Mouse (Mus musculus) brain, embryonic 14.5 days (tissue): ENCODE data around the gene Hdac2.

Source experiments
- CTCF ChIP-seq: fragments of 200-500 bp; IDR thresholded peaks from 2 replicates; pipeline ENCODE4 v1.5.1; 2012; ENCODE audit warnings: inconsistent platforms, mild to moderate bottlenecking, moderate library complexity, borderline replicate concordance; ENCODE audit not compliant: insufficient read depth, insufficient read length; ENCODE audit errors: extremely low read depth
- POLR2A ChIP-seq: fragments of 200-500 bp; IDR thresholded peaks from 2 replicates; pipeline ENCODE4 v1.6.1; 2012; ENCODE audit warnings: mild to moderate bottlenecking, inconsistent platforms, borderline replicate concordance; ENCODE audit not compliant: poor library complexity, insufficient read depth, insufficient read length, severe bottlenecking; ENCODE audit errors: extremely low read depth

DNA sequence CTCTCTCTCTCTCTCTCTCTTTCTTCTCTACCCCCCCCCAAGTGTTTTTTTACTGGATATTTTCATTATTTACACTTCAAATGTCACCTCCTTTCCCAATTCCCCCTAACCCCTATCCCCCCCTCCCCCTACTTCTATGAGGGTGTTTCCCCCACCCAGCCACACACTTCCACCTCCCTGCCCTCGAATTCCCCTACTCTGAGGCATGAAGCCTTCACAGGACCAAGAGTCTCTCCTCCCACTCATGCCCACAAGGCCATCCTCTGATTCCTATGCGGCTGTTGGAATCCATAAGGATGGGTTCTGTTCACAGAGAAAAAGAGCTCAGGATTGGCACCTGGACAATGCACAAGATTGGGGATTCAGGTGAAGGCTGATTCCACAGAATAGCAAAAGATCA is 38.1 kb upstream of the Hdac2 start:
- TF ChIP-seq CTCF = no peak
- TF ChIP-seq POLR2A = no peak
